Mouse (Mus musculus) cerebral cortex, adult 2 months (tissue): ENCODE measurements around the gene Hoxb8.

ENCODE experiments used
- WGBS: fragments of 180-500 bp; shearing (Covaris S2); methylation state at CpG from one replicate; pipeline ENCODE4 v1.1.7; 2018; 5-methylcytosine and 5-hydroxymethylcytosine counted together

The Hoxb8 gene

DNA sequence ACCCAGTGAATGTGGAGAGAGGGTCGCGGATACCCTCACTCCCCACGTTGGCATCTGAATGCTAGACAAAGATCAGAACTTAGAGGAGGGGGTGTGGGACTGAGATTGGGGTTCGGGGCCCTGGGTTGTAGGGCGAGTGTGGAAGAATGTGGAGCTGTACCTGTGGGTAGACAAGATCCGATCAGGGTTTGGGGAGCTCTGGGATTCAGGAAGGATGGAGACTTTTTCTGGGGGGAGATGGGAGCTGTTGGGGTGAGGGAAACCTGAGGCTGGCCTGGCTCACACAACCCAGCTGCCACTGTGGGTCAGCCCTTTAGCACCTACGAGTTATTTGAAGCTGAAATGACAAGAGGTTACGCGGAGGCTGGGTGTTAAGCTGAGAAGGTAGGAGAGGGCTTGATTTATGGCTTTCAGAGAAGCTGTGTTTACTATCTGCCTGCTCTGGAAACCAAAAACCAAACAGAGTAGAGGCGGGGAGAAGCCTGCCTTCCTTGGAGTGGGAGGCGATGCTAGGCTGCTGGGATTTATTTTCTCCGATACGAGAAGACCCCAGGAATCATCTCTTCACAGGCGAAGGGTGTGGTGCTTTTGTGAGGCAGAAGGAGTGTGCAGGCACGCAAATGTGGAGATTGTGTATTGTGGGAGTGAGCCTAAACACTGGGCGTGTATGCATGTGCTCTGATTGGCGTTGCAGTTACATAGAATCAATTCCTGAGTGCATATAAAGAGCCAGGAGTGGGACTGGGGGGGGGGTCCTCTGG, 51.7 kb downstream of the Hoxb8 start:
- WGBS, result 11% methylated on average over 17 of the region's 17 CpGs

DNA sequence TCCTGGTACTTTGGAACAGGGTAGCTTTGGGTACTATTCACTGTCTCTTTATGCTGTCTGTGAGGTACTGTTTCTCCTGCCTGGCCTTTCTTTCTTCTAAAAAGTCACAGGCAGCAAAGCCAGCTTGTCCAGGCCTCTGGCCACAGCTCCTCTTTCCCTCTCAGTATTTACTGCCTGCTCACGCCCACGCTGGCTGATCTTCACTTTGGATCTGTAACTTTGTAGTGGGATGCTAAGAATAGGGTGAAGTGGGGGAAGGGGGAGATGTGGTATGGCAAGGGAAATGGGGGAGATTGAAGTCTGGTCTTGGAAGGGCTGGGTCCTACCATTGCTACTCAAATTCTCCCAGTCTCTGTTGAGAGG, 52.3 kb downstream of the Hoxb8 start:
- WGBS, result 13% methylated on average over 2 of the region's 2 CpGs
